Mouse (Mus musculus): ENCODE data around the gene Gm11146. TPM values are rescaled to one million over a fixed set of nuclear protein-coding genes. Genes with fewer than 3 reads are reported as not detected.

Gm11146 gene
- not detected for polyA plus RNA-seq (2017; shearing (Covaris generic))

GRCm38 (mm10) chr16:77601994-77602393, at the start of gene Gm11146:
Gm11146 (minus strand) TSS chr16:77602094.

Measured in CD4-positive, CD25-positive, alpha-beta regulatory T cell (primary cell).